Mouse (Mus musculus) embryonic facial prominence, embryonic 11.5 days (tissue): ENCODE measurements around the gene Olfr532. TPM values are rescaled to one million over a fixed set of nuclear protein-coding genes. Genes with fewer than 3 reads are reported as not detected.

Experiments used
- polyA plus RNA-seq: library from polyadenylated mRNA; unstranded; fragments of >200 nt; fragmentation: Nextera tagmentation; extraction: Ambion mirVana; gene quantifications from 2 replicates; pipeline ENCODE4 v1.2.1, GENCODE M21; 2014

Gene Olfr532
- polyA plus RNA-seq, 1 experiment from 2014 or later, result not detected

Other genes starting within 250 kb of the Olfr532 start
- gene Olfr523, start 248.4 kb downstream of the Olfr532 start, polyA plus RNA-seq, result not detected in 2 replicates
- not detected in 2 replicates for gene Olfr524, start 215.7 kb downstream of the Olfr532 start, polyA plus RNA-seq
- not detected in 2 replicates for gene Cd163l1, start 203.4 kb downstream of the Olfr532 start, polyA plus RNA-seq
- gene 5830411N06Rik, start 174.4 kb downstream of the Olfr532 start, polyA plus RNA-seq, result not detected in 2 replicates
- gene Olfr525, start 100.8 kb downstream of the Olfr532 start, polyA plus RNA-seq, result not detected in 2 replicates
- not detected in 2 replicates for gene Olfr527, start 87.6 kb downstream of the Olfr532 start, polyA plus RNA-seq
- gene Olfr60, start 60.0 kb downstream of the Olfr532 start, polyA plus RNA-seq, result not detected in 2 replicates
- gene Olfr530, start 45.3 kb downstream of the Olfr532 start, polyA plus RNA-seq, result 0.11 TPM in 1 of 2 replicates, not detected in the other
- gene Olfr531, start 18.7 kb downstream of the Olfr532 start, polyA plus RNA-seq, result not detected in 2 replicates
- not detected in 2 replicates for gene Olfr533, start 41.7 kb upstream of the Olfr532 start, polyA plus RNA-seq
- not detected in 2 replicates for gene Olfr535, start 62.6 kb upstream of the Olfr532 start, polyA plus RNA-seq
- gene Olfr536, start 85.8 kb upstream of the Olfr532 start, polyA plus RNA-seq, result 0.13 TPM in 1 of 2 replicates, not detected in the other
- not detected in 2 replicates for gene Olfr538, start 146.2 kb upstream of the Olfr532 start, polyA plus RNA-seq
- gene Olfr46, start 179.6 kb upstream of the Olfr532 start, polyA plus RNA-seq, result not detected in 2 replicates
- gene Olfr61, start 207.3 kb upstream of the Olfr532 start, polyA plus RNA-seq, result not detected in 2 replicates
- gene Olfr53, start 224.8 kb upstream of the Olfr532 start, polyA plus RNA-seq, result not detected in 2 replicates
- not detected in 2 replicates for gene Olfr539, start 238.3 kb upstream of the Olfr532 start, polyA plus RNA-seq